Mouse (Mus musculus): ENCODE data around the gene Prdx6. TPM values are rescaled to one million over a fixed set of nuclear protein-coding genes. Genes with fewer than 3 reads are reported as not detected.

The Prdx6 gene
- total RNA-seq (2021): 100 to 1,000 TPM; 128 to 131 TPM
- long read RNA-seq, experiment 1, transcript Prdx6-202 (5 exons, 2,387 nt): major isoform, 101 of 119 reads
- long read RNA-seq, experiment 1, transcript Prdx6-208 (4 exons, 1,294 nt): minor isoform, 5 of 119 reads
- long read RNA-seq, experiment 1, partial matches to known transcripts: 2 of 119 reads
- long read RNA-seq, experiment 1, other reads (novel, unspliced or antisense): 7 of 119 reads
- long read RNA-seq, experiment 2, transcript Prdx6-202 (5 exons, 2,387 nt): major isoform, 79 of 84 reads
- long read RNA-seq, experiment 2, partial matches to known transcripts: 2 of 84 reads
- long read RNA-seq, experiment 2, other reads (novel, unspliced or antisense): 2 of 84 reads

DNA sequence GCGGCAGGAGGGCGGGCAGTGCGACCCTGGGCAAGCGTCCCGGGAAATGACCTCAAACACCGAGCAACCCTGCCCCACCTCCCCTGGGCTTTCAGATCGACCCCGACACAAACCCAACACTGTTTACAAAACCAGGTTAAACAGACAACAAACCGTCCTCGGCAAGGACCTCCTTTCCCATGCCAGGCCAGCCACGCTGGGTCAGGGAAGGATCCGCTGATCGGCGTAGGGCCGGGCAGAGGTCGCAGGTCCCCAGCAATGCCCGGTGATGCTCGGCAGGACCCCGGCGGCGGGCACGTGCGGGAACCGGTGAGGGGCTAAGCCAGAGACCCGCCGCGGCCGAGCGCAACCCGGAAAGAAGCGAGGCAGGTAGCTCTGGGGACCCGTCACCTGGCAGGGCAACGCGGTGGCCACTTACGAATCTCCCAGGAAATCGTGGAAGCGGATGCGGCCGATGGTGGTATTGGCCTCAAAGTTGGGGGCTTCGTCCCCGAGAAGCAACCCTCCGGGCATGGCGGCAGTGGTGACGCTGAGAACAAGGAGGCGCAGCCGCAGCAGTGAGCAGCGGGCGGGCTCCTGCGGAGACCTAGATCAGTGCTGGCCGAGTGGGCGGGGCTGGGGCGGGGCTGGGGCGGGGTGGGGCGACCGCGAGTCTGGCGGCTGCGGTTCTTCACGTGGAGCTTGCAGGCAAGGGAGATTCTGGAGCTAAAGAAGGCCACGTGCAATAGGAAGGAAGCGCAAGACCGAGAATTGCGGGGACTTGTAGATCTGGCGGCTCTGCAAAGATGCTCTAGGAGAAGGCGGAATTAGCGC lies at the start of gene Prdx6:
Gene Prdx6, minus strand, starts transcription at position 616 of the 813 bp plus-strand sequence.
- peak; percentile 76 for DNase-seq (ENCODE audit: low spot score)

DNA sequence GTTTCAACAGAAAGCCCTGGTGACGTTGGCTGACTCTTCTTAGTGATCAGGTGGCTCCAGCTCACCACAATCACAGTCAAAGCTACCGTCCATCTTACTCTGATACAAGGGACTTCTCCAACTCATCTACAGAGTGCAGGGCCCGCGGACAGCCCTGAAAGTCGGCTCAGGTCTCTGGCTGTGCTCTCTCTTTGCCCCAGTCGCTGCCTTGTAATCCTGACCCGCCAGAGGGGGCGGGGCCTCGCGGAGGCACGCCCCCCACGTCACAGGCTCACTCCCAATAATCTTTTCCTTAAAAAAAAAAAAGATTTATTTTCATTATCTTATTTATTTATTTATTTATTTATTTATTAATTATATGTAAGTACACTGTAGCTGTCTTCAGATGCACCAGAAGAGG lies 37.2 kb upstream of the Prdx6 start:
- DNase-seq (ENCODE audit: low spot score): no peak

DNA sequence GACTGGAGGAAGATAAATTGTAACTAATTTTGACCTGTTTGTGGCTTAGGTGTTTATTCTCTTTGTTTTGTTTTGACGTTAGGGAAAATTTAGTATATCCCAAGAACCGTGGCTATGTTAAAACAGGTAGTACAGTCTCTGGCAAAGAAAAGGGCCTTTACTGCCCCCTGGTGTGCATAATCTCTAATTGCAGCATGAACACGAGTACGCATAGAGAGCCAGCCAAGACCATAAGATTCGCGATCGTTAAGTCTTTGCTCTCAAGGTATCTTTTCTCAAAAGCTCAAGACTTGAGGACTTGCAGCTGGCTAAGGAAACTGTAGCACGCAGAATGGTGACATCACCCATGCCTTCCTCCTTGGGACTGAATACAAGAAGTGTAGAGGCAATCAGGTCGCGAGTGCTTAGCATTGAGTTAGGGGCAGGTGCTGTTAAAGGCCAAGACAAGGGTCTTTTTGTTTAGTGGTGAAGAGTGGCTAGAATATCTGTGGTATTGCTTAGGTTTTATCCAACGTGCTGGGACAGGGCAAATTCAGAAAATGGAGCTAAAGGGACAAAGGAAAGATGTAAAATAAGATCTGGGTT lies 35.8 kb upstream of the Prdx6 start:
- peak; percentile 63 for DNase-seq (ENCODE audit: low spot score)

DNA sequence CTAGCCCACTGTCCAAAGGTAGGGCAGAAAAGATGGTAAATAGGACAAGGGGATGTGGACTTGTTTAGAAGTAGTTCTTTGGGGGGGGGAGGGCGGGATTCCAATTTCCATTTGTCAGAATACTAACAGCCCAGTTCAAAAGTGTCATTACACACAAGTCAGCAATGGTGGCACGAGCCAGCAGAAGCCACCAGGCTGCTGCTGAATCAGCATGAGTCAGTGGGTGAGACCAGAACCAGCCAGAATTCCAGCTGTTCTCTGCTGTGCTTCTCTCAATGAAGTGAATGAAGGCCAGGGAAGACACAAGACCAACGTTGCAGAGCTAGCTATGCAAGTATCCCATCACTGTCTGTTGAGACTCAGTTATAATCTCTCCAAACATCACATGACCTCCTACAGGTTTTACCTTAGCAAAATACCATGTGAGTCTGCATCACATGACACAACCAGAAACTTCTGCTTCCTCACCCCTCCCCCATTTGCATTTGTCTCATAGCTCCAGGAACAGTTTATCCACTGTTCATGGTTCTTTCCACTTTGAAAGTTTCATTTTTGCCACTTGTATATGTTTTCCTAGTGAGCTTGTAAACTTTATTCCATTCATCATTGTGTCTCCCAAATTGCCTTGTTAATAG lies 30.2 kb upstream of the Prdx6 start:
- no peak for DNase-seq (ENCODE audit: low spot score)

DNA sequence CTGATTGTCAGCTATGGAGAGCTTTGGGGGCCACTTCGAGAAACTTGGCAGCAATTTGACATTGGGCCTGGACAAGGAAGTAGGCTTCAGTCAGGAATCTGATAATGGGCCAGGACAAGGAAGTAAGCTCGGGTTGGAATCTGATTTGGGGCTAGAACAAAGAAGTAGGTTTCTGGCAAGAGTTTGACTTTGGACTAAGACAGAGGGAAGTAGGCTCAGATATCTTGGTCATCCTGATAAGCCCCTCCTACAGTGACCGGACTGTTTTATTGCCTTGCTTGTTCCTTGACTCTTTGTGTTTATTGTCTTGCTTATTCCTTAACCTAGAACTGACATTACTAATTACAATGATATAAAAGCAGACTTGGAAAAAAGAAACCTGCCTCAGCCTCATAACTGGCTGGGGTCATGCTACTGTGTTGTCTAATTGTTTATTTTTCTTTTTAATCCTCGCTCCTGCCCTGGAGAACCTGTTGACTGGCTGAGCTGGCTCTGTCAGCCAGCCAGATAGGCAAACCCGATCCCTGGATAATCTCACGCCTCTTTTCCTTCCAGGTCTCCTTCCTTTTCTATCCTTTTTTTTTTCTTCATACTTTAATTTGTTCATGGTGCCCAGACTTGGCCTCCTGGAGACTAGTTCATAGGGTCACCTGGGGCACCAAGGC lies 28.4 kb upstream of the Prdx6 start:
- no peak for DNase-seq (ENCODE audit: low spot score)

DNA sequence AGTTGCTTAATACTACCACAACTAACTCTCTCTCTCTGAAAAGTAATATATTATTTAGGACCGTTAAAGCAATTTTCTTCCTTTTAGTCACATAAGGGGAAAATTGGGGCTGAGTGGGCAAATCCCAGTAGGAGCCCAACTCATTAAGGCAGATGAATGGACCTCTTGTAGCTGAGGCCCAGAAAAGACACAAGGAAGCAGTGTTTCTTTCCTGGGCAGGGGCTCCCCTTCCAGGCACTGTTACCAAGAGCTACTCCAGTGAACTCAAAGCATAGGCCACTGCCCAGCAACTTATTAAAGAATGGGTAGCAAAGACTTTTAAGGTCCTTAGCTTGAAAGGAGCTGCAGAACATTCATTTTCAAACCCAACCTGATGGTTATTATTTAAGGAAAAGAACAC lies 22.5 kb upstream of the Prdx6 start:
- no peak for DNase-seq (ENCODE audit: low spot score)

DNA sequence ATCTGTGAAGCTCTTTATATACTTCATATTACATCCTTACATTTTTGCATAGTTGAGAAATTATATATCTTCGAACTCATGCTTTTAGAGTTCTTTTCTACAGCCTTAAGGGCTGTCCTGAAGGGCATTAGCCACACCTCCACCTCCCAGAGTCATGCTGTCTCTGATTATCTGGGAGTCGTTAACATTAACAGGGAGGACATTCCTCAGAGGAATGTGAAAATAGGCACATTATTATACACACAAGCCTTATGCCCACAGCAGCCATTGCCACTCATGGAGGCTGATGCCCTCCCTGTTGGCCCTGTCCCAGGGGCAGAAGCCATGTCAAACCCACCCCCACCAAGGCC lies 20.4 kb upstream of the Prdx6 start:
- no peak for DNase-seq (ENCODE audit: low spot score)

DNA sequence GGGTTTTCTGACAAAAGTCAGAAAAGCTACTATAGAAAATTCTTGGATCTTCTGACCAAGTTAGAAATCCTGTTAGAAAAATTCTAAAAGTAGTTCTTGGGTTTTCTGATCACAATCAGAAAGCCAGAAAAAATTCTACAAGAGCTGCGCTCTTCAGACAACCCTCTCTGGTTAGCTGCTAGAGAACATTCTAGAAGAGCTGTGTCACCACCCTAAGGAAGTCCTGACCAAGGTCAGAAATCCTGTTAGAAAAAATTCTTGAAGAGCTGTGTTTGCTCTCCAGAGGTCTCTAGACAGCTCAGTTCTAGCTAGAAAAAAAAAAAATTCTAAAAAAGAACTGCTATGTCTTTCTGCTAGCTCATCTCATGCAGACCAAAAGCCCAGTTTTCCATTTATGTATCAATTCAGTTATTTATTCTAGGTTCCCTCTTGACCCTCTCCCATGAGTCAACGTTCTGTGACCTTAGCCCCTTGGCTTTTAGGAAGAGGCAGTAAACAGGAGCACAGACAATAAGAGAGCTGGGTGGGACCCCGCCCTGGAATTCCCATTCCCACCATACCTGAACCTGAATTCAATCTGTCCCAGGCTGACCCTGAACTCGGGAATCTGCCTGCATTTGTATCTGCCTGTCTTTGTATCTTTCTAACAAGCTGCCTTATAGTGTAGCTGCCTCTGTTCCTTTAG lies 19.9 kb upstream of the Prdx6 start:
- no peak for DNase-seq (ENCODE audit: low spot score)

DNA sequence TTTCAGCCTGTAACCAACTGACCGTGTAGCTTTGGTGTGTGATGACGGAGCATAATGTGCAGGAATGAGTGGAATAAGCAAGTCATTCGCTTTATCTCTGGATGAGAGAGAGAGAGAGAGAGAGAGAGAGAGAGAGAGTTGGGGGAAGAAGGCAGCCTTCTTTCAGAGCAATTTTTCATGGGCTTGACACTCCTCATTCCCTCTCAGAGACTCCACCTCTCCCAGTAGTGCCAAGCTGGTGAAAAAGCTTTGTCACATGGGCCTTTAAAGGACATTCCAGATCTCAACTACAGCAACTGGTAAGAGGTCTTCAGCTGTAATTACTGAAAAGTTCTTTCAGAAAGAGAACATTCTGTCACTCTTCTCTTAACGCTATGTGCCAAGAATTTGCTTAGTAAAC lies 18.3 kb upstream of the Prdx6 start:
- DNase-seq (ENCODE audit: low spot score): peak; percentile 45

DNA sequence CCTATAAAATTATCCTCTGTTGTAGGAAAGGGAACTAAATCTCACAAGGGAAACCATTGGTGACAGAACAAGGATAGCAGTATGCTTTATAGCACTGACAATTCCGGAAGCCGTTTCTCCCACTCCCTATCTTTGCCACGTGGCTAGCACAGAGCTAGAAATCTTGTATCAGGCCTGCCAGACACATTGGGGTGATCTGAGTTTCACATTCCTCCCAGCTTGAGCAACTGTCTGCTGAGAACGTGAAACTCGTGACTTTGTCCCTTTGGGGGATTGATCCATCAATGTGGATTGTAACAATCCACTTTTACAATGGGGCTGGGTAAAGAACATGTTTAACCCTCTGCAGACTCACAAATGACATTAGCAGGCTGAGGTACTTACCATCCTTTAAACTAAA lies 17.9 kb upstream of the Prdx6 start:
- peak; percentile 49 for DNase-seq (ENCODE audit: low spot score)

DNA sequence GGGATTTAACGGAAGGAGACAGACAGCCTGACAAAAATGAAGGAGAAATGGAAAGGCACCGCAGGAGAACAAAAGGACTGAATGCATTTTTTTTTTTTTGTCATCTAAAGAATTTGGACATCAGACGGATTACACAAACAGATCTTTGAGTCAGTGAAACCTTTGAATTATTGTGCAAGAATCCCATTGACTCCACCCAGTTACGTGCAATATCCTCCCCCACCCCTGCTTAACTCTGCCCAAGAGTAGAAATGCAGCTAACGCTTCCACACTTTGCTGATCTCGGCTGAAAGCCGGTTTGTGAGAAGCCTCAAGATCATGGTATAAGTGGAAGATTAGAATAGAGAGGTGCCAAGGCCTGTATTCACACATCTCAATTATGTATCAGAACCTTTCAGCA lies 17.1 kb upstream of the Prdx6 start:
- DNase-seq (ENCODE audit: low spot score): no peak

DNA sequence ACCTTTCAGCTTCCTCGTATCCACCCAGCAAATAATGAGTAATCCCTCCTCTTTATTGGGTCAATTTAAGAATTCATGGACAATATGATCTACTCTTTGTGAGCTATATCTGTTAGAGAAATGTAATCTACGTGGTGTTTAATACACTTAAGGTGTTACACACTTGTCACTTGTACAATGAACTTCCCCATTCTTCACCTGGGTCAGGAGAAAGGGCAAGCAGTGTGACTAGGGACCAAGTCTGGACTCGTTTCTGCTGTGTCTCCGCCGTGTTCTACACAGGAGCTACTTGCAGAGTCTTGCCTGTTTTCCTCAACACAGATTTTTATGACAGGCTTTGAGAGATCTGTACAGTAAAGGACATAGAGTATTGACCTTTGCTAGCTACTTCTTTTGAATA lies 13.9 kb upstream of the Prdx6 start:
- DNase-seq (ENCODE audit: low spot score): no peak

DNA sequence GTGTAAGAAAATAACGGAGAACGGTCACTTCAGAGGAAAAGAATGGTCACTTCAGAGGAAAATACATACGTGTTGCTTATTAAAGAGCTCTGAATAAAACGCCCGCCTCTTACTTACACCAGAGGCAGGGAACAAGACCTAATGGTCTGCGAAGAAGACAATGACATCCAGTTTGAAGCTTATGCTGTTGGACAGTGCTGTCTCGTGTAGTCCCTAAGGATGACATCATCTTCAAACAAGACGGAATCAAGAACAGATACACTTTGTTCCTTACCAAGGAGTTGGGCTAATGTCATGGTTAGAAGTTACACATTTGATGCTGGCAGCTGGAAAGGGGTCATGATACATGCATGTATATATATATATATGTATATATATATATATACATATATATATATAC lies 12.6 kb upstream of the Prdx6 start:
- DNase-seq (ENCODE audit: low spot score): no peak

DNA sequence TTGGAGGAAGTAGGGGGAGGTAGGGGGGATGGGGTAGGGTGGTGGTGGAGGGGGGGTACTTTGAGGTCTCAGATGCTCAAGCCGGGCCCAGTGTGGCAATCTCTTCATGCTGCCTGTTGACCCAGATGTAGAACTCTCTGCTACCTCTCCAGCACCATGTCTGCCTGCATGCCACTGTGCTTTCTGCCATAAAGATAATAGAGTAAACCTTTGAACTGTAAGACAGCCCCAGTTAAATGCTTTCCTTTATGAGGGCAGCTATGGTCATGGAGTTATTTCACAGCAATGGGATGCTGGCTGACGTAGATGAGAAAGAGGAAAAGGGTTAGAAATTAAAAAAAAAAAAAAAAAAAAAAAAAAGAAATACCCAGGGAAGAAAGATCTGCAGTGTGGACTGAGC lies 11.5 kb upstream of the Prdx6 start:
- no peak for DNase-seq (ENCODE audit: low spot score)

DNA sequence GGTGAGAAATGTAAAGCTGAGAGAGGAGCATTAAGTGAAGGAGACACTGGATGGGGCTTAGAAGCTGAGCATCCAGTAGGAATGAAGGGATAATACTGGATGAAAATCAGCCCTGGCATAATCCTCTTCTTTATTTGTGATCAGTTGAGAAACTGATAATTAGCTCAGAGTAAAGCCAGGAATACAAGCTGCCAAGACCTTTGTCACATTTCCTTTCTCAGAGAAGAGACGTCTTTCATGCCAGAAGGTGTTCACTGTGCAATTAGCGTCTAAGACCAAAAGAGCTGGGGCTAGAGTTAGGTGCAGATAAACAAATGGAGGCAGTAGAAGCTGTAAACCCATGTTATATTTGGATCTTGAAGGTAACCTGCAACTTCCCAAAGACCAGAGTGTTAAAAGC lies 9.7 kb upstream of the Prdx6 start:
- no peak for DNase-seq (ENCODE audit: low spot score)

DNA sequence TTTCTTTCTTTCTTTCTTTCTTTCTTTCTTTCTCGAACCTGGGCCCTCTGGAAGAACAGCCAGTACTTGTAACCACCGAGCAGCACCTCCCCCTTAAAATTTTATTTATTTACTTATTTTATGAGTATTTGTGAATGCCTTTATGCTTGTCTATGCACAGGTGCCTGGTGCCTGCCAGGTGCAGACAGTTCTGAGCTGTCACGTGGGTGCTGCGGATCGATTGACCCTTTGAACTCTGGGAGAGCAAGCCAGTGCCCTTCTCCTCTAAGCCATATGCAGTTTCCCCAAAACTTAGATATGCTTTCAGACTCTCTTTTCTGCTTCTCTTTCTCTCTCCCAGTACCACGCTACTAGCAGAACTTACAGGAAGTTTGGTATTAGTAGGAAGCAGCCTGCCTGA lies 8.1 kb upstream of the Prdx6 start:
- no peak for DNase-seq (ENCODE audit: low spot score)

DNA sequence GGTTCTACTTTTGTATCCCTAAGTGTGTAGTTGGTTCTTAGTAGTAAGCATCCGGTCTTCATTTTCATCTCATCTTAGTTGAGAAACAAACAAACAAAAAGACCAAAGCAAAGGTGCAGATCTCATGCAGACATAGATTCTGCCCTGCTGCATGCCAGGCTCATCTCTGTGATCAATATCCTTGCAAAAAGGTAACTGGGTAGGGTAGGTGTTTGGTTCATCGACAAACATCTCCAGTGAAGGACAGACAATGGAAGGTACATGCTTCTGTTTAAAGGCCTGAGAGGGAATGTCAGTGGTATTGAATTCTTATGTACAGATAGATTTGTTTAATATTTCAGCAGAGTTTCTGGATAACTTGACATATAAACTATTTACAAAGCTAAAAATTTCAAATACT lies 7.3 kb upstream of the Prdx6 start:
- no peak for DNase-seq (ENCODE audit: low spot score)

DNA sequence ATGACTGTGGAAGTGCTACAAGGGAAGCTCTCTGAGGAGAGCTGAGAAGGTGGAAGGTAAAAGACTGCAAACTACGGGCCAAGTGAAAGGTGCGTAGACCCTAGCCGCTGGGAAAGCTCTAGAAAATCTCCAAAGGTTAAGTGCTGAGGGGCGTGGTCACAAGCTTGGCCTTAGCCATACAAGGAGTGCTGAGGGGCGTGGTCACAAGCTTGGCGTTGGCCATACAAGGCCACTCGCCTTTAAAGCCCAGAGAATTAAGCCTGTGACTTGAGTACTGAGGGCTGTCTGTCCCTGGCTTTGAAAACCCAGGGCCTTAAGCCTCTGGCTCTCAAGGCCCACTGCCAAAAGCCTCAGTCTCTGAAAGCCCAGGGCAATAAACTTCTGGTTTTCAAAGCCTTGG lies 5.9 kb upstream of the Prdx6 start:
- DNase-seq (ENCODE audit: low spot score): no peak

DNA sequence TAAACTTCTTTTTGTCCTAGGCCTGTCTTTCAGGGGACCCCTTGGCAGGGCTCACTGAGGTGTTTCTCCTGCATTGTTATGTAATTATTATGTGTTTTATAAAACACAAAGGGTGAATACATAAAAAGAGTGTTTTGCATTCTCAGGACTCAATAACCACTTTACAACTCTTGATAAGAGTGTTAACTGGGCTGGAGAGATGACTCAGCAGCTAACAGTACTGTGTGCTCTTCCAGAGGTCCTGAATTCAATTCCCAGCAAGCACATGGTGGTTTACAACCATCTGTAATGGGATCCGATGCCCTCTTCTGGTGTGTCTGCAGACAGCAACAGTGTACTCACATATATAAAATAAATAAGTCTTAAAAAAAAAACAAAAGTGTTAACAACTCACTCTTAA lies 3.3 kb upstream of the Prdx6 start:
- DNase-seq (ENCODE audit: low spot score): no peak

DNA sequence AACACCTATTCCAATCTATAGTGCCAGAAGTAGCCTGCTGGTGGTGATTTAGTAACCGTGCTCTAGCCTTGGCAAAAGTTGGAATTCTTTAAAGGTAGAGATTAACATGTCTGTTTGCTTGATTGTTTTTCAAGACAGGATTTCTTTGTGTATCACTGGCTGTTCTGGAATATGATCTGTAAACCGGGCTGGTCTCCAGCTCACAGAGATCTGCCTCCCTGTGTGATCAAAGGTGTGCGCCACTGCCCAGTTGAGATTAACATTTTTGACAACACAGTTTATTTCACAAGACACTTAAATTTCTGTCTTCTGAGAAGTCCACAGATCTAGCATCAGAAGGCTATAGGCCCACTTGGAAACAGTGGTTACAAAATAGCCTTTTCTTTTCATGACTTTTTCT lies 1.9 kb upstream of the Prdx6 start:
- no peak for DNase-seq (ENCODE audit: low spot score)

DNA sequence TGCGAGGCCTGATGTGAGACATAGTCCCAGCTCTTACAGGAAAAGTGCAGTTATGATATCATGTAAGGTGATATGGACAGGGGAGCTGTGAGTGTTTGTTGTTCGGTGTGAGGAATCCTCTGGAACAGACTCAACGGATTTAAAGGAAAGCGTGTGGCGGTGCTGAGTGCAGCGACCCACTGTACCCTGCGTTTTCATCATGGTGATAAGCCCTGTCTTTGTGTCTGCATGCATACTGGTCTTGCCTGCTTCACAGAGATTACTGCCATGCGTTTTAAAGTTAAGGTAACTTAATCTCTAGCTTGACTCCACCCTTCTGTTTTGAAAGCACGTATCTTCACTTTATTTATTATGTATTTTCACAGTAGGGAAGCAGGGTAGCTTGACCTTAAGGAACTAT lies 1.3 kb upstream of the Prdx6 start:
- no peak for DNase-seq (ENCODE audit: low spot score)

Measured in gastrocnemius, adult 18-20 months (tissue).